Mouse (Mus musculus): ENCODE measurements around the gene Dclre1a.

GRCm38 (mm10) chr19:56555972-56556371 lies 8.0 kb upstream of the Dclre1a start:
- no peak for TF ChIP-seq CTCF (IDR thresholded peaks at IDR 0.05; ENCODE audit: borderline replicate concordance, insufficient read depth, low read depth, low read length)
- TF ChIP-seq POLR2A (IDR thresholded peaks at IDR 0.05; ENCODE audit: borderline replicate concordance, insufficient read depth, low read length) = no peak

Measured in cerebellum, adult 2 months (tissue).